Mouse (Mus musculus) forebrain, embryonic 10.5 days (tissue): ENCODE measurements at regions not wholly inside any gene's neighbourhood (a gene's known extent, or its start where the extent isn't known, plus 50 kb on each side); places are given as distances from the start of the nearest gene placed in this dataset.
"Not testable (repeated sequence)": the region's sequence is repeated elsewhere in the genome, so short reads cannot be mapped to it uniquely, and the experiment has no call there.

Source experiments
- DNase-seq: peaks from one replicate; pipeline ENCODE4 v3.0.0-alpha.2; 2017; ENCODE audit warnings: low spot score; ENCODE audit errors: extremely low spot score
- H3K27ac ChIP-seq: fragments of 300-500 bp; sonication (generic); 2 replicates; pipeline ENCODE4 v1.5.1; 2016; ENCODE audit warnings: mild to moderate bottlenecking
- H3K27me3 ChIP-seq: fragments of 300-500 bp; sonication (generic); 2 replicates; pipeline ENCODE4 v1.6.1; 2016; ENCODE audit warnings: mild to moderate bottlenecking; ENCODE audit not compliant: poor library complexity, severe bottlenecking
- H3K36me3 ChIP-seq: fragments of 300-500 bp; sonication (generic); replicated peaks from 2 replicates; pipeline ENCODE4 v1.6.1; 2016; ENCODE audit warnings: mild to moderate bottlenecking, moderate library complexity
- H3K4me1 ChIP-seq: fragments of 300-500 bp; sonication (generic); 2 replicates; pipeline ENCODE4 v1.6.1; 2016
- H3K4me3 ChIP-seq: fragments of 300-500 bp; sonication (generic); 2 replicates; pipeline ENCODE4 v1.5.1; 2016; ENCODE audit warnings: mild to moderate bottlenecking, moderate library complexity
- H3K9me3 ChIP-seq: fragments of 300-500 bp; sonication (generic); 2 replicates; pipeline ENCODE4 v1.6.1; 2016; ENCODE audit warnings: mild to moderate bottlenecking, moderate library complexity
- WGBS: fragments of 180-500 bp; shearing (Covaris S2); methylation state at CpG from one replicate; pipeline ENCODE4 v1.1.7; 2016; 5-methylcytosine and 5-hydroxymethylcytosine counted together

GRCm38 (mm10) chr4:153806180-153806692 lies 150.8 kb upstream of the A430005L14Rik start:
- peak overlapping the region; percentile 40 for H3K4me3 ChIP-seq
- peaks cover 39% of the 10 kb centered on the region for H3K27me3 ChIP-seq
- H3K36me3 ChIP-seq, result no peaks in the 10 kb centered on the region
- WGBS, result 4% methylated on average over 10 of the region's 10 CpGs
- DNase-seq, result peak; percentile 27
- peaks cover 38% of the 10 kb centered on the region for H3K4me1 ChIP-seq
- H3K27ac ChIP-seq, result peak overlapping the region; percentile 76
- no peaks in the 10 kb centered on the region for H3K9me3 ChIP-seq

GRCm38 (mm10) chr4:153806820-153807436 lies 150.1 kb upstream of the A430005L14Rik start:
- peak; percentile 31 for DNase-seq
- H3K9me3 ChIP-seq, result no peaks in the 10 kb centered on the region
- peak overlapping the region; percentile 76 for H3K27ac ChIP-seq
- 23% methylated on average over 10 of the region's 10 CpGs for WGBS
- H3K4me1 ChIP-seq, result peaks cover 38% of the 10 kb centered on the region
- peaks cover 39% of the 10 kb centered on the region for H3K27me3 ChIP-seq
- peak overlapping the region; percentile 40 for H3K4me3 ChIP-seq
- no peaks in the 10 kb centered on the region for H3K36me3 ChIP-seq

- Histone ChIP-seq H3K36me3 (no peaks in the 10 kb centered on the region), H3K4me3 (no peak overlapping the region), H3K9me3 (no peaks in the 10 kb centered on the region), H3K27me3 (peaks cover 2% of the 10 kb centered on the region), H3K27ac (no peak overlapping the region), H3K4me1 (peaks cover 11% of the 10 kb centered on the region)
- no peak for DNase-seq
- WGBS, result 92% methylated on average over 9 of the region's 9 CpGs
Measured at GRCm38 (mm10) chr4:153812866-153813265, 144.2 kb upstream of the A430005L14Rik start.

- WGBS, result 47% methylated on average over 9 of the region's 9 CpGs
- no peaks in the 10 kb centered on the region for H3K36me3 ChIP-seq
Measured at GRCm38 (mm10) chr4:153827914-153828313, 129.1 kb upstream of the A430005L14Rik start.

GRCm38 (mm10) chr4:153829766-153830165 lies 127.3 kb upstream of the A430005L14Rik start:
- Histone ChIP-seq H3K36me3 (no peaks in the 10 kb centered on the region), H3K27ac (no peak overlapping the region), H3K27me3 (no peaks in the 10 kb centered on the region), H3K4me1 (no peaks in the 10 kb centered on the region), H3K4me3 (no peak overlapping the region), H3K9me3 (peaks cover 4% of the 10 kb centered on the region; the same call in 1 of the 2 replicates)
- DNase-seq, result no peak
- 97% methylated on average over 9 of the region's 9 CpGs for WGBS

More at GRCm38 (mm10) chr4:153827914-153828313, 129.1 kb upstream of the A430005L14Rik start:
- DNase-seq, result peak; percentile 43
- peak overlapping the region; percentile 33 for H3K4me3 ChIP-seq
- peaks cover 4% of the 10 kb centered on the region; the same call in 1 of the 2 replicates for H3K9me3 ChIP-seq
- H3K4me1 ChIP-seq, result no peaks in the 10 kb centered on the region
- no peaks in the 10 kb centered on the region for H3K27me3 ChIP-seq
- H3K27ac ChIP-seq, result peak overlapping the region; percentile 56; the same call in 1 of the 2 replicates

GRCm38 (mm10) chr4:153830491-153830890 lies 126.5 kb upstream of the A430005L14Rik start:
- 91% methylated on average over 5 of the region's 5 CpGs for WGBS
- H3K4me1 ChIP-seq, result no peaks in the 10 kb centered on the region

GRCm38 (mm10) chr4:153831251-153831650 lies 125.8 kb upstream of the A430005L14Rik start:
- H3K9me3 ChIP-seq, DNase-seq: not testable (repeated sequence)
- WGBS, result 87% methylated on average over 11 of the region's 11 CpGs

More at GRCm38 (mm10) chr4:153830491-153830890, 126.5 kb upstream of the A430005L14Rik start:
- Histone ChIP-seq H3K27me3 (no peaks in the 10 kb centered on the region), H3K27ac (no peak overlapping the region), H3K4me3 (no peak overlapping the region), H3K36me3 (no peaks in the 10 kb centered on the region), H3K9me3 (peaks cover 4% of the 10 kb centered on the region; the same call in 1 of the 2 replicates)
- DNase-seq, result no peak

GRCm38 (mm10) chr4:153832151-153832550 lies 124.9 kb upstream of the A430005L14Rik start:
- Histone ChIP-seq H3K4me1 (no peaks in the 10 kb centered on the region), H3K36me3 (no peaks in the 10 kb centered on the region), H3K4me3 (no peak overlapping the region), H3K9me3 (peaks cover 4% of the 10 kb centered on the region; the same call in 1 of the 2 replicates), H3K27ac (no peak overlapping the region), H3K27me3 (no peaks in the 10 kb centered on the region)
- whole genome bisulfite sequencing, result 84% methylated on average over 2 of the region's 2 CpGs
- no peak for DNase-seq

More at GRCm38 (mm10) chr4:153831251-153831650, 125.8 kb upstream of the A430005L14Rik start:
- H3K27me3 ChIP-seq, H3K27ac ChIP-seq, H3K4me3 ChIP-seq, H3K36me3 ChIP-seq, H3K4me1 ChIP-seq: not testable (repeated sequence)

GRCm38 (mm10) chr4:153844766-153845165 lies 112.3 kb upstream of the A430005L14Rik start:
- DNase-seq, result no peak
- no peak overlapping the region for H3K27ac ChIP-seq
- 86% methylated on average over 6 of the region's 6 CpGs for WGBS
- no peaks in the 10 kb centered on the region for H3K9me3 ChIP-seq
- H3K4me3 ChIP-seq, result no peak overlapping the region
- H3K4me1 ChIP-seq, result peaks cover 7% of the 10 kb centered on the region
- no peaks in the 10 kb centered on the region for H3K36me3 ChIP-seq
- H3K27me3 ChIP-seq, result no peaks in the 10 kb centered on the region

- Histone ChIP-seq H3K36me3 (no peaks in the 10 kb centered on the region), H3K9me3 (no peaks in the 10 kb centered on the region), H3K4me3 (no peak overlapping the region), H3K4me1 (peaks cover 12% of the 10 kb centered on the region), H3K27me3 (no peaks in the 10 kb centered on the region), H3K27ac (no peak overlapping the region)
- 79% methylated on average over 3 of the region's 3 CpGs for WGBS
- DNase-seq, result no peak
Measured at GRCm38 (mm10) chr4:153848274-153848673, 108.8 kb upstream of the A430005L14Rik start.

- WGBS, result 58% methylated on average over 11 of the region's 11 CpGs
Measured at GRCm38 (mm10) chr4:153850186-153850585, 106.9 kb upstream of the A430005L14Rik start.

GRCm38 (mm10) chr4:153854084-153854747 lies 102.8 kb upstream of the A430005L14Rik start:
- Histone ChIP-seq H3K36me3 (no peaks in the 10 kb centered on the region), H3K4me3 (no peak overlapping the region), H3K9me3 (no peaks in the 10 kb centered on the region), H3K27ac (no peak overlapping the region), H3K27me3 (no peaks in the 10 kb centered on the region), H3K4me1 (peaks cover 23% of the 10 kb centered on the region)
- WGBS, result 72% methylated on average over 9 of the region's 9 CpGs
- no peak for DNase-seq

More at GRCm38 (mm10) chr4:153850186-153850585, 106.9 kb upstream of the A430005L14Rik start:
- Histone ChIP-seq H3K27me3 (no peaks in the 10 kb centered on the region), H3K4me3 (no peak overlapping the region), H3K27ac (0 out of 2 replicates have a peak overlapping the region, but pooled peaks have one; percentile 30), H3K36me3 (no peaks in the 10 kb centered on the region), H3K4me1 (peaks cover 23% of the 10 kb centered on the region), H3K9me3 (no peaks in the 10 kb centered on the region)
- DNase-seq, result no peak

GRCm38 (mm10) chr4:153854748-153855092 lies 102.3 kb upstream of the A430005L14Rik start:
- Histone ChIP-seq H3K4me3 (no peak overlapping the region), H3K36me3 (no peaks in the 10 kb centered on the region), H3K9me3 (no peaks in the 10 kb centered on the region), H3K4me1 (peaks cover 23% of the 10 kb centered on the region), H3K27me3 (no peaks in the 10 kb centered on the region), H3K27ac (no peak overlapping the region)
- no peak for DNase-seq
- 65% methylated on average over 4 of the region's 4 CpGs for WGBS
